Mouse (Mus musculus) gastrocnemius, adult 18-20 months (tissue): ENCODE data around the gene Fmnl3. TPM values are rescaled to one million over a fixed set of nuclear protein-coding genes. Genes with fewer than 3 reads are reported as not detected.

Experiments used
- total RNA-seq, 2 experiments: library from RNA; stranded (reverse); gene quantifications; 2 replicates each; pipeline ENCODE4 v1.2.3; 2021

Fmnl3 gene
- total RNA-seq, 2 experiments from 2014 or later: 4.2 to 7.7 TPM

Other genes with a start within 250 kb of the Fmnl3 start
- gene Spats2, start 244.6 kb downstream of the Fmnl3 start, total RNA-seq: 1 to 10 TPM; 3.8 to 4.6 TPM
- not detected for gene Kcnh3, start 145.6 kb downstream of the Fmnl3 start, total RNA-seq
- 10 to 100 TPM; 22.1 to 25.2 TPM for gene Mcrs1, start 118.5 kb downstream of the Fmnl3 start, total RNA-seq
- 10 to 100 TPM; 21.9 to 25.4 TPM for gene Prpf40b, start 75.4 kb downstream of the Fmnl3 start, total RNA-seq
- gene Fam186b, start 74.6 kb downstream of the Fmnl3 start, total RNA-seq: not detected
- 100 to 1,000 TPM; 197 to 208 TPM for gene Tmbim6, start 22.4 kb upstream of the Fmnl3 start, total RNA-seq
- gene Nckap5l, start 87.3 kb upstream of the Fmnl3 start, total RNA-seq: 1 to 10 TPM; 1.6 to 1.9 TPM
- 1 to 10 TPM; 4.2 to 5.1 TPM for gene Bcdin3d, start 104.2 kb upstream of the Fmnl3 start, total RNA-seq
- gene Faim2, start 157.7 kb upstream of the Fmnl3 start, total RNA-seq: under 1 TPM in 1 of 2 experiments, not detected in 1; 0.12 TPM
- gene Aqp2, start 208.6 kb upstream of the Fmnl3 start, total RNA-seq: not detected
- under 1 TPM in 1 of 2 experiments, not detected in 1; 0.30 TPM for gene Aqp5, start 220.3 kb upstream of the Fmnl3 start, total RNA-seq
- gene Aqp6, start 230.9 kb upstream of the Fmnl3 start, total RNA-seq: not detected